Mouse (Mus musculus) heart, adult 2 months (tissue): ENCODE measurements around the gene Slc25a1.

Experiments used
- EP300 ChIP-seq: fragments of 200-500 bp; IDR thresholded peaks from 2 replicates; pipeline ENCODE4 v1.6.1; 2011; ENCODE audit warnings: low read depth, low read length, control low read depth; ENCODE audit not compliant: insufficient read depth
- POLR2A ChIP-seq: fragments of 200-500 bp; IDR thresholded peaks from 2 replicates; pipeline ENCODE4 v1.6.1; 2011; ENCODE audit warnings: mild to moderate bottlenecking, low read depth, low read length, control low read depth; ENCODE audit not compliant: insufficient read depth

GRCm38 (mm10) chr16:17929631-17930030 is 1.6 kb upstream of the Slc25a1 start:
- no peak for TF ChIP-seq EP300
- no peak for TF ChIP-seq POLR2A
